Mouse (Mus musculus): Measurements from ENCODE around the gene Nek7. TPM values are rescaled to one million over a fixed set of nuclear protein-coding genes. Genes with fewer than 3 reads are reported as not detected.

The Nek7 gene
- polyA plus RNA-seq, 1 experiment, result 9.7 TPM

DNA sequence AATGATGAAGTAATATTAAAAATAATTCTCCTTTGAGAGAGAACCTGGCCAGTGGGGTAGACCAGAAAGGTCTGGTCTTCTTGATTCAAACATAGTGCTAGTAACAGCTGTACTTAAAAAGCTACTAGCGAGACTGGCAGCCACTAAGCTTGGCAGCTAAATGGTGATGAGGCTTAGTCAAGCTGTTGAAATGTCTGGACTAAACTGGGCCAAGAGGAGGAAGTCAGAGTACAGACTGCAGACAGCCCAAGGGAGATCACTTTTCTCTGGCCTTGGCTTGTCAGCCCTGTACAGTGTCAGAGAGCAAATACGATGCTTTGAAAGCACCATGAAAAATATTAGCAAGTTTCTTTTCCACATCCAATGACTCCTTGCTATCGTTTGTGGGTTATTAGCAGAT, 2.5 kb upstream of the Nek7 start:
- DNase-seq, result no peak

DNA sequence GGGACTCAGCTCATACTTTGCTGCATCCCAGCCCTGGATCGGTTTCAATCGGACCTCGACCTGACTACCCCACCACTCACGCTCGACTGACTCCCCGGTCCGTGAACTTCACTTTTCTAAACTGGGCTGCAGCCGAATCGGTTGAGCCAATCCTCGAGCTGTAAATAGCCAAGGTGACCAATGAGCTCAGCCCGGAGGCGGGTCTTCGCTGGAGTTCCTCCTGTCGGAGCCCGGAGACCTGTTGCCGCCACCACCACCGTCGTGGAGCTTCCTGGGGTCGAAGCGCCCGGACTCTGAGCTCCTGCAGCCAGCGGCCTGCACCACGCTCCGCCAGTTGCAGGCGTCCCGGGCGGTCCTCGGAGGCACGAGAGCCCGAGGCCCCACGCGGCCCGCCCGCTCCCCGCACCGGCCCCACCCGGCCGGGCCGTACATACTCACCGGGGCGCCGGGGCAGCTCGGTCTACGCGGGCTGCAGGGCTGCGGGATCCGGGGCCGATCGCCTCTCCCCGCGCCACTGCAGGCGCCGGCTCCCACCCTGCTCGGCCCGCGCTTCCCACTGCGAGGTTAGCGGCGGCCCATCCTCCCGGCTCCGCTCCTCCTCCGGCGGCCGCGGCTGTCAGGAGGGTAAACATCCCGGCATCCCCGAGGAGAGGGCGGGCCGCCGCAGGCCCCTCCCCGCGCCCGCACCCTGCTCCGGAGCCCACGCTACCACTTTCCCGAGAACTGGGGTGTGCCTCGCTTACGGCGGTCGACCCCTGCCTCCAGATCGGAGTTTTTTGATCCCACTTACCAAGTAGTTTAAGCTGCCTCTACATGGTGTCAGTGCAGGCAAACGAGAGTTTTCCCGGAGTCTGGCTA, 598 bp downstream of the Nek7 start:
- DNase-seq, result peak; percentile 98
- Histone ChIP-seq H3K4me3 (ENCODE audit: control insufficient read depth, insufficient read depth, low read length) (peak overlapping the region; percentile 72), H3K4me1 (replicated peaks; ENCODE audit: control insufficient read depth, insufficient read depth, low read length) (peaks cover 12% of the 10 kb centered on the region), H3K27me3 (ENCODE audit: control insufficient read depth, insufficient read depth, low read length) (no peaks in the 10 kb centered on the region), H3K36me3 (ENCODE audit: control insufficient read depth, insufficient read depth, low read length) (no peaks in the 10 kb centered on the region), H3K27ac (ENCODE audit: control insufficient read depth, insufficient read depth, low read length) (peak overlapping the region; percentile 70)
- TF ChIP-seq POLR2A (IDR thresholded peaks at IDR 0.05; ENCODE audit: control insufficient read depth, extremely low read depth, insufficient read depth, low read length, poor library complexity) (peak; percentile 73; the same call in 1 of the 2 replicates), CTCF (IDR thresholded peaks at IDR 0.05; ENCODE audit: borderline replicate concordance, control insufficient read depth, extremely low read depth, insufficient read depth, low read length, poor library complexity) (peak; percentile 15; the same call in 1 of the 2 replicates)
- WGBS, result under 1% methylated on average over 74 of the region's 83 CpGs

More for the DNA sequence above, 2.5 kb upstream of the Nek7 start:
- TF ChIP-seq CTCF (IDR thresholded peaks at IDR 0.05; ENCODE audit: borderline replicate concordance, control insufficient read depth, extremely low read depth, insufficient read depth, low read length, poor library complexity) (no peak), POLR2A (IDR thresholded peaks at IDR 0.05; ENCODE audit: control insufficient read depth, extremely low read depth, insufficient read depth, low read length, poor library complexity) (no peak)
- no peak overlapping the region for H3K27ac ChIP-seq (ENCODE audit: control insufficient read depth, insufficient read depth, low read length)
- peaks cover 3% of the 10 kb centered on the region; the same call in 1 of the 2 replicates for H3K4me1 ChIP-seq (replicated peaks; ENCODE audit: control insufficient read depth, insufficient read depth, low read length)
- no peak overlapping the region for H3K4me3 ChIP-seq (ENCODE audit: control insufficient read depth, insufficient read depth, low read length)
- H3K27me3 ChIP-seq (ENCODE audit: control insufficient read depth, insufficient read depth, low read length), result no peaks in the 10 kb centered on the region
- 92% methylated on average over 3 of the region's 3 CpGs for WGBS
- no peaks in the 10 kb centered on the region for H3K36me3 ChIP-seq (ENCODE audit: control insufficient read depth, insufficient read depth, low read length)

GRCm38 (mm10) chr1:138618012-138618354, 2.0 kb downstream of the Nek7 start:
- DNase-seq, result peak; percentile 88
- Histone ChIP-seq H3K27me3 (ENCODE audit: control insufficient read depth, insufficient read depth, low read length) (no peaks in the 10 kb centered on the region), H3K4me1 (replicated peaks; ENCODE audit: control insufficient read depth, insufficient read depth, low read length) (peaks cover 12% of the 10 kb centered on the region), H3K36me3 (ENCODE audit: control insufficient read depth, insufficient read depth, low read length) (no peaks in the 10 kb centered on the region), H3K4me3 (ENCODE audit: control insufficient read depth, insufficient read depth, low read length) (peak overlapping the region; percentile 66), H3K27ac (ENCODE audit: control insufficient read depth, insufficient read depth, low read length) (0 out of 2 replicates have a peak overlapping the region, but pooled peaks have one; percentile 55)
- TF ChIP-seq POLR2A (IDR thresholded peaks at IDR 0.05; ENCODE audit: control insufficient read depth, extremely low read depth, insufficient read depth, low read length, poor library complexity) (peak; percentile 64; the same call in 1 of the 2 replicates), CTCF (IDR thresholded peaks at IDR 0.05; ENCODE audit: borderline replicate concordance, control insufficient read depth, extremely low read depth, insufficient read depth, low read length, poor library complexity) (peak; percentile 68; the same call in 1 of the 2 replicates)
- 1% methylated on average over 11 of the region's 11 CpGs for WGBS

DNA sequence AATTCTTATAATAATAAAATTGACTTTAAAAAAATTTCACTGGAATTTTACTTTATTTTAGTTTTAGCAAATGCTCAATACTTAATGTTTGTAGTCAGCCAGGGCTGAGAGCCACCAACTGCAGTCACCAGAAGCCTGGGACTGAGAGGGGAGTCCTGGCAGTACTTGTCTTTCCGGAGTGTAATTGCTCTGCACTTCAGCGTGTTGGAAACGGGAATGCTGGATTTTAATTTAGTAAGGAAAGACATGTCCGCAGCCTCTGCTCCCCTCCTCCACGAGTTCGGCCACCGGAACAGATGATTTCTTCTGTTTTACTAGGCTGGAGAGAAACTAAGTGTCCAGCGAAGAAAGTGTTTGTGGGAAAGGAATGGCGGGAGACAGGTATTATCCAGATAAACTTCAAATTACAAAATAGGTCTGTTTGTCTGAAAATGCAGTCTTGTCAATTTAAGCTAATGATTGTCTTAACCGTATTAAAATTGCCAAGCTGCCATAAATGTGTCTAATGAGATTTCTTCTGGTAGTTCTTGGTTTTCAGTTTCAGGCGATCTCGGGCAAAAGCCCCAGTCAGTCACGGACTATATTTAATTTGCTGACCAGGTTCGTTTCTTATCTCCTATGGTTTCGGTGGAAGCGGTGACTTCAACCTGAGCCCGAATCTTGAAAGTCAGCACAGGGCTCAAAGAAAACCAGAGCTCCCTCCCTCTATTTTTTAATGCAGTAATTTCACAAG, 2.5 kb downstream of the Nek7 start:
- H3K27me3 ChIP-seq (ENCODE audit: control insufficient read depth, insufficient read depth, low read length), result no peaks in the 10 kb centered on the region
- DNase-seq, result no peak
- H3K36me3 ChIP-seq (ENCODE audit: control insufficient read depth, insufficient read depth, low read length), result no peaks in the 10 kb centered on the region
- no peak for TF ChIP-seq POLR2A (IDR thresholded peaks at IDR 0.05; ENCODE audit: control insufficient read depth, extremely low read depth, insufficient read depth, low read length, poor library complexity)
- no peak for TF ChIP-seq CTCF (IDR thresholded peaks at IDR 0.05; ENCODE audit: borderline replicate concordance, control insufficient read depth, extremely low read depth, insufficient read depth, low read length, poor library complexity)
- H3K4me3 ChIP-seq (ENCODE audit: control insufficient read depth, insufficient read depth, low read length), result peak overlapping the region; percentile 66
- H3K4me1 ChIP-seq (replicated peaks; ENCODE audit: control insufficient read depth, insufficient read depth, low read length), result peaks cover 12% of the 10 kb centered on the region
- WGBS, result 36% methylated on average over 17 of the region's 17 CpGs
- 0 out of 2 replicates have a peak overlapping the region, but pooled peaks have one; percentile 32 for H3K27ac ChIP-seq (ENCODE audit: control insufficient read depth, insufficient read depth, low read length)

DNA sequence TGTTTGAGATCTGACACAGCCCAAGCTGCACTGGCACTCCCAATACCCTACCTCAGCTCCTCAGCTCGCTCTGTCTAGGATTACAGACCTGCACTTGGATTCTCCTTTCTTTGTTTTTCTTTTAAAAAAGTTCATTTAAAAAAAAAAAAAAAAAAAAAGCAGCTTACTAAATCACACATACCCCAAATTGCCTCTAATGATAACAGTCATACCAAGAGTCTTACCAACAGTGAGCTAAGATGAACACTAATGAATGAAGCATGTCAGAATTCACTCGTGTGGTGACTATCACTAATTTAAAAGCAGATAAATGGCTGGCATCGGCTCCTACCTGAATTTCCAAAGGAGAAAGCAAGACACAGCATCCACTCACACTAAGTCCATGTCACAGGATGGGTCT, 4.6 kb downstream of the Nek7 start:
- no peak overlapping the region for H3K27ac ChIP-seq (ENCODE audit: control insufficient read depth, insufficient read depth, low read length)

DNA sequence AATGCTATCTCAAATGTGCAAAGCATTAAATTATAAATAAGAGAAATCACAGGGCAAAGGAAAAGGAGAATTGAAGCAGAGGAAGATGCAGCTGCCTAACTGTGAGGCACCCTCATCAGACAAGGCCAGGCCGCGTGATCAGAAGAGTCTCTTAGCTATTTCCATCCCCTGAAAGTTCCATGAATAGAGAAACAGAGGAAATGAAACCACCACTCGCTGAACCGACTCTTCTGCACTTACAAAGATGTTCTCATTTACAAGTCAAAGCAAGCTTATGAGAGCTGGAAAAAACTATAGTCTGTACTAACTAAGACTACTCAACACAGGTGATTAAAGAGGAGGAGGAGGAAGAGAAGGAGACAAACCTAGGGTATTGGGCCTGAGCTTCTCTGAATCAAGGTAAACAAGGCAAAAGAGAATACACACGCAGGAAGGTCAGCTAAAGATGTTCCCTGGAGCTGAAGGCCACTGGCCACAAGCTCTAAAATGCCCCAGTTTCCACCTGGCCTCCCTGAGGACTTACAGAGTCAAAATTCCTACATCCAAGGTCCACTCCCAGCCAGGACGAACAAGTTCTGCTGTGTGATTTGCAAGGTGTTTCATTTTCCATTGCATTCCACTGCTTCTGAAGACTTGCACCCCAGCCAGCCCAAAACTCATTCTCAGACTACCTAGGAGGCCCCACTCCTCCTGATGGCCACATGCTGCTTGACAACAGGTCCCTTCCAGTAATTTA, 5.2 kb downstream of the Nek7 start:
- 26% methylated on average over 6 of the region's 6 CpGs for WGBS
- no peak overlapping the region for H3K4me3 ChIP-seq (ENCODE audit: control insufficient read depth, insufficient read depth, low read length)
- H3K4me1 ChIP-seq (replicated peaks; ENCODE audit: control insufficient read depth, insufficient read depth, low read length), result peaks cover 12% of the 10 kb centered on the region
- TF ChIP-seq CTCF (IDR thresholded peaks at IDR 0.05; ENCODE audit: borderline replicate concordance, control insufficient read depth, extremely low read depth, insufficient read depth, low read length, poor library complexity) (no peak), POLR2A (IDR thresholded peaks at IDR 0.05; ENCODE audit: control insufficient read depth, extremely low read depth, insufficient read depth, low read length, poor library complexity) (no peak)
- H3K27ac ChIP-seq (ENCODE audit: control insufficient read depth, insufficient read depth, low read length), result peak overlapping the region; percentile 49; the same call in 1 of the 2 replicates
- peak; percentile 15 for DNase-seq
- no peaks in the 10 kb centered on the region for H3K36me3 ChIP-seq (ENCODE audit: control insufficient read depth, insufficient read depth, low read length)
- no peaks in the 10 kb centered on the region for H3K27me3 ChIP-seq (ENCODE audit: control insufficient read depth, insufficient read depth, low read length)

More for the DNA sequence above, 4.6 kb downstream of the Nek7 start:
- Histone ChIP-seq H3K36me3 (ENCODE audit: control insufficient read depth, insufficient read depth, low read length) (no peaks in the 10 kb centered on the region), H3K4me3 (ENCODE audit: control insufficient read depth, insufficient read depth, low read length) (no peak overlapping the region), H3K27me3 (ENCODE audit: control insufficient read depth, insufficient read depth, low read length) (no peaks in the 10 kb centered on the region), H3K4me1 (replicated peaks; ENCODE audit: control insufficient read depth, insufficient read depth, low read length) (peaks cover 12% of the 10 kb centered on the region)
- no peak for DNase-seq
- WGBS, result 91% methylated on average over 3 of the region's 3 CpGs
- TF ChIP-seq POLR2A (IDR thresholded peaks at IDR 0.05; ENCODE audit: control insufficient read depth, extremely low read depth, insufficient read depth, low read length, poor library complexity) (no peak), CTCF (IDR thresholded peaks at IDR 0.05; ENCODE audit: borderline replicate concordance, control insufficient read depth, extremely low read depth, insufficient read depth, low read length, poor library complexity) (no peak)

Data from thymus, adult 2 months (tissue).